Mouse (Mus musculus): ENCODE results near the gene Fgfr2.

Gene Fgfr2

DNA sequence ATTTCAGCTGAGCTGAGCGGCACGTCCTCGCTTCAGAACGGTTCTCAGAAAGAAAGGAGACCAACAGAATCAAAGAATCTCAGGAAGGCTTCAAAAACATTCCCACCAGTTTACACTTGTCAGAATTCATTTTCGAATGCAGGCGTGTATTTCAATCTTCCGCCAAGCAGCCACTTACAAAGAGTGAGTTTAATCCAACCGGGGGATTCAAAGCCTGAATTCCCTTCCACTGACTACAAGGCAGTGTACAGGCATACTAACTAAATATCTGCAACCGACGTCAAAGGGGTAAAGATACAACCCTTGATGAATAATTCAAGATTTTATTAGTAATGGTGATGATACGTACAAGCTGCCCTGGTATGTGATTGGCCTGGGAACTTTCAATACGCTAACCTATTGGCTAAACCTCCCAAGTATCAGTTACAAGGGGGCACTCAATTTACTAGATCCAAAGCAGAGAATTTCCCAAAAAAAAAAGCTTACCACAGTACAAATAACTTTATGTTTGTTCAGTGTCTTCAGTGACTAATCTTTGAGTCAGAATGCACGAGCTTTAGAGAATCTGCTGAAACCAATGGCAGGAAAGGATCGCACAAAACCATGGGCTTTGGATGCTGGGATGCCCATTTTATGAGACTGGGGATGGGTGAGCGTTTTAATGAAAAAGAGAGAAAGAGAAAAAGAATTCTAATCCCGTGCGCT lies 2860.5 kb downstream of the Fgfr2 start:
- no peak for DNase-seq (ENCODE audit: low read depth, low spot score)

DNA sequence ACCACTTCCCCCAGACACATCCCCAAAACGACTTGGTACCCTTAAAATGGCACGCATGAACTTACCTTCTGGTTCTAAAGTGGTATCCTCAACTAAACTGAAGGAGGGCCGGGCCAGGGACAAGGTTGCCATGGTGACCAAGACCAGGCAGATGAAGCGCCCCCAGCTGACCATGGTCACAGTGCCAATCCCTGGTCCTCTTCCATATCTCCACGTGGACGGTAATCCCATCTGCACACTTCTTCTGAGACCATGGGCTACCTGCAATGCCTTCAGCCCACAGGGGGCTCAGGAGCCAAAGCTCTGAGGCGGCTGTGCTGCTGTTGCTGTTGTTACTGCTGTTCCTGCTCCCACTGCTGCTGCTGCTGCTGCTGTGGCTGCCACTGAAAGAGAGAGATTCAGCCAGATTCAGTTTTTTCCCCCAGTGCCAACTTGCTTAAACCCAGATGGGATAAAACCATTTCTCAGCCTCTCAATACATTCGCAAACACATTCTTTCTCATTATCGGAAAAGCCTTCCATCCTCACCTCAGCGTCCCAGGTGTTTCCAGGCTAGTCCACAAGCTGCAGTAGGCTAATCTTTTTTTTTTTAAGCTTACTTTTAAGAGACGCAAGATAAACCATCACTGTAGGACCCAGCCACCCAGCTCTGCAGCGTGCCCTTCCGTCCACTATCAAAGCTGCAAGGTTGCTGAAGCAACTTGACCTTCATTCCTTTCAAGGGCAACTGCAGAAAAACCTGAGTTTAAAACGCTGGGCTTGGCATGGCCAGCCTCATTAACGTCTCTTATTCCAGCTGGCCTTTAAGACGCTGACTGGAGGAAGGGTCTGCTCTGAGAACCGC lies 2861.2 kb downstream of the Fgfr2 start:
- no peak for DNase-seq (ENCODE audit: low read depth, low spot score)

DNA sequence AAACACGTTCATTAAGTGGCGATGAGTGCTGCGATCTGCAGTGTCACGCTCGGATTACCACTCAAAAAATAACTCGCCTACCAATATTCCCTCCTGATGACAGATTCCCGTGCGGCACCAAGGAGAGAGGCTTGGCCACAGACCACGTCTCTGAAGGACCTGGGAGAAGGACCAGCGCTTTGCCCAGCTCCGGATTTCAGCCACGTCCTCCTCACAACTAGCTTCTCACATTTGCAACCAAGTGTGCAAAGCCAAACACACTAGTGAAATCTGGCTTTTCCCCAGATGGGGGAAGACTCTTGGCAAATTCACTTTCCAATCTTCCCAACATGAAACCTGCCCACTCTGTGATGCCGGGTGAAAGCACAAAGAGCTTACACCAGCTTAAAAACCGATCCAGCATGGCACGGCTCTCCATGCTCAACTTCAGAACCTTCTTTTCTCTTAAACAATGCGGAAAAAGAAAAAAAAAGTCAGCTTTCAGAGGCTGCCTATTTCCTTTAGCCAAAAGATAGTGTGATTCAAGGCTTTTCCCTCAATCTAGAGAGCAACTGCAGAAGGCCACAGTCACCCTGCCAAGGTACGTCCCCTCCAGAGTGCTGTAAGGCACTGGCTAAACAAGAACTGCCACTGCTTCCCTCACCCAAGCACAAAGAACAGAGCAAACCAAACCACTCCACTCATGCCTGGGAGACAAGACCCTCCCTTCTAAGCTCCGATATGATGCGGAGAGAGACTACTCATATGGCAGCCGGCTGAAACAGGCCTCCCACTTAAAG lies 2862.1 kb downstream of the Fgfr2 start:
- DNase-seq (ENCODE audit: low read depth, low spot score) = no peak

DNA sequence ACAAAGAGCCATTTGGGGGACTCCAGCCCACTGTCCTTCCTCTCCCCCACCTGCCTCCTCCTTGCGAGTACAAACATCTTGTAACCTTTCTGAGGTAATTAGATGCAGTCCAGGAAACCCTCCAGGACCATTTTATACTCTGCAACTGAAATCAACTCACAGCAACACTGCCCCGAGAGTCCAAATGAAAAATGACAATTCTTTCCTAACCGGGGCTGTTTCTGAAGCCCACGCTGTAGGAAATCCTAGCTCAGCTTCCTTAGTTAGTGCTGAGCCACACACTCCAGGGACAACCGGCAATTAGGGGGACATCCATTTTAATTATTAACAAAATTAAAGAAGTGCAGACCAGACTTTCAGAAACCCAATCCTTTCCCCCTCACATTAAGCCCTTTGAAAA lies 2863.1 kb downstream of the Fgfr2 start:
- DNase-seq (ENCODE audit: low read depth, low spot score) = no peak

DNA sequence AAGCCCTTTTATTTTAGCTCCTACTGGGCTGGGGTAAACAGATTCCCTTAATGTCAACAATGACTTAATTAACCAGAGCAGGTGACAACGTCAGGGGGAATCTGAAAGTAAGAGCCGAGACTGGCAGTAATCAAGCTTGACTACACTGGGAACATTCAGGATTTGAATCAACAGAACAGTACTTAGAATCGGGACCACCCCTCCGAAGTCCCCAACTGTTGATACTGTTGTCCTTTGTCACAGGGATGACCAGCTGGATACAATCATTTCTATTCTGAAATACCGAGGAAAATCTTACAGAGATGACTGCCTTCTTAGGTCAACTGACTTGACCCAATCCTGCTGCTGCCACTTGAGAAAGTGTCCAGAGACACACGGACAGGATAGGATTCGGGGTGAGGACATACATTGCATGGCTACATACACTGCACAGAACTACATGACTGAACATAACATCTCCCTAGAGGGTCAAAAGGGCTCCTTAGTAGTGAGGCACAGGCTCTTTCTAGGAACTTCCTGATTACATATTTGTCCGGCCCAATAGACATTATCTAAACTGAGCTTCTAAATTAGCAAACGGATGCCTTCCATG lies 2864.3 kb downstream of the Fgfr2 start:
- DNase-seq (ENCODE audit: low read depth, low spot score) = no peak

DNA sequence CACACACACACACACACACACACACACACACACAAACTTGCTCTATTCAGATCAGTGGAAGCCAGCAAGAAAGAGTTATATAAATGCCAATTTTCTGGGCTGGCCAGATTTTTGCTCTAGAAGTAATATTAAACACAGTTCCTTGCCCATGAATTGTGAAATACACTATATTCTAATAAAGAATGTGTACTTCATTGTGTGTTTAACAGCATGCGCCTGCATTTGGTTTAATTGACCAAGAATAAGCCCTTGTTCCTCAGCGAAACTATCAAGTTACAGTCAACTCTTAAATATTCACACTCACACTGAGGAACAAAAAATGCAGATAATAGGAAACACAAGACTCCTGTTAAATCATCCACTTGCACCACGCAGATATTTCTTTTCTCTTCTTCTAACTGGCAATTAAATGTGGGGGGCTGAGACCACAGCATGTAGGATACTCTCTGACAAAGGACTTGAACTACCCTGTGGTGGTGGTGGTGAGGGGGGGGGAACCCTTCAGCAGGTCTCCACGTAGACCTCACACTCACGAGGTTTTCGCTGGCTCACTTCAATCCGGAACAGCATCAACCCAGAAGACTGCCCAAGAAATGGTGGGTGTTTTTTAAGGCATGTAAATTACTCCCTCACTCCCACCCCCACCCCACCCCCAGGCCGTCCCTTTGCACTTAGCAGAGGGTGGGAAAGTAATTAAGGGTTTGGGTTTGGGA lies 2865.0 kb downstream of the Fgfr2 start:
- no peak for DNase-seq (ENCODE audit: low read depth, low spot score)

DNA sequence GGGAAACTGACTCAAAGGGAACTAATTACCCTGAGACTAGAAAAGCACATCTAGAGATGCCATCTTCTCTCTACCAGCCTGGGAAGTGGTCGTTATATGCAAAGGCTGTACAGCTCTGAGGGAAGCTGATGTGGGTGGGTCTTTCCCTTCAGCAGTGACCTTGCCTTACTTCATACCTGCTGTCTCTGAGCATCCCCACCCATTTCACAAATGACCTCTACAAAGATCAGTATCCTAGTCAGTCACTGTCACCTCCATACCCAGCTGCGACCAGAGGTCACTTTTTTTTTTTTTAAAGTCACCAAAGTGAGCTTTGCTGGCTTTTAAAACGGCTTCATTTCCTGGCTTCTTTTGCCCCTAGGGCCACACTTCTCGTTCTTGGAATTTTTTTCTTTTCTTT lies 2869.9 kb downstream of the Fgfr2 start:
- no peak for DNase-seq (ENCODE audit: low read depth, low spot score)

DNA sequence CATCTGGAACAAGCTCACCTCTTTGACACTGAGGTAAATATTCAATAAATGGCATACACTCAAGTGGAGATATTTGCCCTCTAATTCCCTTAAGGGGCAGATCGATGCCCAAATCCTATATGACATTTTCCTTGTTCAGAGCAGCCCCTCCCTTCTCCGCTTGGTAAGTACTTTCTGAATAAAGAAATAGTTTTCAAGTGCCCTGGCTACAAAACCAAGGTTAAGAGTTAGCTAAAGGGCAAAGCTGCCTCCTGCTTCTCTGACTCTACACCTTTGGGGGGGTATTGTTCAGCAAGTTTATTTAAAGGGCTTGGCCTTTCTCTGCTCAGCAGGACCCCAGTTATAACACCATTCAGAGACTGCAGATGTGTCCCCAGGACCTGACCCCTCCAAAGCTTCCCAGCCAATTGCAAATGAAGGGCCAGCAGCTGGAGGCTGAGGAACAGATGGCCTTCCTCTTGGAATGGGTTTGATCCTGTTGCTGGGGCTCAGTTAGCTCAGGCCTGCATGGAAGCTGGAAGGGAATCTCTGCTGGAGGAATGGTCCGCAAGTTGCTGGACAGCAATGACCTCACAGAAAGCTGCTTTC lies 2871.1 kb downstream of the Fgfr2 start:
- no peak for DNase-seq (ENCODE audit: low read depth, low spot score)

DNA sequence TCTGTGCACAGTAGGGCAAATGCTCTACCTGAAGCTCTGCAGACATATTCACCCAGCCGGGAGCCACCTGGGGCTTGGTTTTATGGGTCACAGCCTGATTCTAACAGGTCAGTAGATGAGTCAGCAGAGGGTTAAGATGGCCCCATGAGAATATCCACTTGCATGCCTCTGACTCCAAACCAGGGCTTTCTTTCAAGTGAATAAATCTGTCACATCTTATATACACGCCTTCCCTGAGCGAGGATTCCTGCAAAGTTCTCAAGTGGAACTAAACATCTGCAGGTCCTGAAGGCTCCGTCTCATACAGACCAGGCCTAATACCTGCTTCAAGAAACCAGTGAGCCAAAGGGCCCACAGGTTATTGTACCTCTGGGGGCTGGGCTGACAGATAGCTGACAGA lies 2872.2 kb downstream of the Fgfr2 start:
- no peak for DNase-seq (ENCODE audit: low read depth, low spot score)

DNA sequence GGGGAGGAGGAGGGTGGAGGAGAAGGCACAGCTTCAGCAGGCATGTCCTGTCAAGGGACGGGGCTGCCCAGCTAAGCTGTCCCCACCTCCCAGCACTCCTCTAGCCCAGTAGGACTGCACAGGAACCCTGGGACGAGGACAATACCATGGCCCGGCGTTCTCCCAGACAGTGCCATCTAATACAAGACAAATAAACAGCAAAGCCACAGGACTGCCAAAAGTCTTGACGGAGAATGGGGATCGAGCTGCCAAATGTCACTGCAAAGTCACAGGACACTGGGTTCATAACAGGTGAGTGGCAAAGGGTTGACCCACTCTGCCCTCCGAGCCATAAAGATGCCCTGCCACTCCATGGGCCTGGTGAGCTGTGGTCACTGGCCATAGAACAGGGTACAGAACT lies 2874.7 kb downstream of the Fgfr2 start:
- DNase-seq (ENCODE audit: low read depth, low spot score) = no peak

DNA sequence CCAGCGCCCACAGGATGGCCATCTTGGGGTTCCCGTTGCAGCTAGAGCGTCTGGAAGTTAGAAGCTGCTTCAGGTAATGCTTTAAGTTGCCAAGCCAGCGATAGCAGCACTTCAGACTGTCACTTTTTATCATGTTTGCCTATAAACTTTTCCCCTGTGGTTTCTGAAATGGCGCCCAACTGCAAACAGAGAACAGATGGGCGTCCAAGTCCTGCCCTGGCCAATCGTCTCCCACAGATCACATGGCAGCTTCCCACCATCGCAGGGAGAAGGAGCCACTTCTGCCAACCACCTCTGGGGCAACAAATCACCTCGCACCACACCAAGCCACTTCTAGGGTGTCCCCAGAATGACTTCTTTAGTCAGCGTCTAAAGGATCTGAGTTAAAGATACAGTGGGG lies 2875.3 kb downstream of the Fgfr2 start:
- DNase-seq (ENCODE audit: low read depth, low spot score) = no peak

DNA sequence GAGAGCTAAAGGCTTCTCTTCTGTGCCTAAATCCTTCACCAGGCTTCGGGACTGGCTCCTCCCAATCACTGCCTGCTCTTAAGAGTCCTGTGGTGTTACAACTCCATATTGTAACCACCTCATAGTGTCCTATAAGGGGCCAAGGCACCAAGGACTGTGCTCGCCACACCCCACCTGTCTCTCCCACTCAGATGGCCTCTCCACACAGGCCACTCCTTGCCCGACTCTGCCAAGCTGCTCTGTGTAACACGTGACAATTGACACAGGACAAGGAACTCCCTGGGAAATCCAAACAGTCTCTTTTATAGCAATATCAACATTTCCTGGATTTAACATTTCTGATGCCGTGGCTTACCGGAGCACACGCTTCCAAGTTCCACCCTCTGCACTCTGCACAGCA lies 2876.7 kb downstream of the Fgfr2 start:
- no peak for DNase-seq (ENCODE audit: low read depth, low spot score)

DNA sequence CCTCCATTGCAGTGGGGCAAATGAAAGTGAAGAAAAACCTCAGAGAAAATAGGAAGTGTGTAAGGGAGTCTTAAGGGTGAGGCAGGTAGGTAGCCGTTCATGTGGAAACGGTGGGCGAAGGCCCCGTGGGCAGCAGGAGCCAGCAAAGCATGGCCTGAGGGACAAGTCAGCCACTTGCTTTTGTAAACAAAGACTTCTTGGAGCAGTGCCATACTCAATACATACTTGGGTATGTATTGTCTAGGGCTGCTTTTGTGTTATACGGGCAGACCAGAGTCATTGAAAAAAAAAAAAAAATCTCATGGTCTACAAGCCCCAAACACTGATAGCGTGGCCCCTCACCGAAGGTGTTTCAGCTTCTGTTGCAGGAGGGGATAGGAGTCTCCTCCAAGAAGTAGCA lies 2878.6 kb downstream of the Fgfr2 start:
- no peak for DNase-seq (ENCODE audit: low read depth, low spot score)

DNA sequence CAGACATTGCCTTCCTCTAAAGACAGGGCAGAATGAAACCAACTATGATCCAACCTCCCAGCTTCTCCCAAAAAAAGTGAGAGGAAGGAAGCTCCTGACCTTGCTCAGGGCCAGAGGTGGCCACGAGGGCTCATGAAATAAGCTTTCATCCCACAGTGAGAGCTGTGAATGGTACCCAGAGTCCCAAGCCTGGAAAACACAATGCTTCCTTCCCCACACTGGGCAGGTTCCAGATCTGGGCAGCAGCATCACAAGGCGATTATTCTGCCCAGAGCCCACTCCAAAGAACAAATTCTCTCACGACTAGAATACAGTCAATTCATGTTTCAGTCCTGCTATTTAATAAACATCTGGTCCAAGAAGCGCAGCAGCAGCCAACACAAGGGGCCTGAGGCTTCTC lies 2879.3 kb downstream of the Fgfr2 start:
- no peak for DNase-seq (ENCODE audit: low read depth, low spot score)

DNA sequence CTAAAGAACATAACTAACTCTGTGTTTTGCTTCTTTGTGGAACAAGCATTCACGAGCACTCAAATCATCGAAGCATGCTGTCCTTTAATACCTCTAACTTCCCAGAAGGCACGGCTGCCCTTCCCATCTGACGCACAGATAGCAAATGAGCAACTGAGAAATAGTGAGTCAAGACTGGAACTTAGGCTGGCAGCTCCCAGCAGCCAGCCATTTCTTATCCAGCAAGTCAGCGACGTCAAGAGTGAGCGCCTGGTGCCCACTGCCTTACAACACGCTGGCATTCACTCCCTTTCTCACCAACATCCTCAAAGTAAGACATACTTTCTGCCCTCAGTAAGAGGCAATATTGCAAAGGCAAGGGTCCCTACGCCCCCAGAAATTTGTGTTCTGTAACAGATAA lies 2883.0 kb downstream of the Fgfr2 start:
- DNase-seq (ENCODE audit: low read depth, low spot score) = no peak

DNA sequence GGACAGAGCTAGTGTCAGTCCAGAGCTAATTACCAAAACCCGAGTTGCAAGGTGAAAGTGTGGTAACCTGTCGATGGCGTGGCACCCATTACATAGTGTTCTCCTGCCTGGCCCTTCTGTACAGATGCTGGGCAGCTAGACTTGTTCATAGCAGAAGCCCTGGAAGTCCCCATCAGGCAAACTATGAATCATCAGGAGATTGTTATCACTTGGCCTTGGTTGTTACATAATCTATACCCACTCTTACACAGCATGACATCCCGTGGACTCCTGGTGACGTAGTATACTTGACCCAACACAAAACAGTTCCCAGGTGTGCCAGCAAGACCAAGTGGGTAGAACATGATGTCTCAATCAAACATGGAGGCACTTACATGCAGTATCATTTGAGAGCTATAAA lies 2885.9 kb downstream of the Fgfr2 start:
- DNase-seq (ENCODE audit: low read depth, low spot score) = no peak

DNA sequence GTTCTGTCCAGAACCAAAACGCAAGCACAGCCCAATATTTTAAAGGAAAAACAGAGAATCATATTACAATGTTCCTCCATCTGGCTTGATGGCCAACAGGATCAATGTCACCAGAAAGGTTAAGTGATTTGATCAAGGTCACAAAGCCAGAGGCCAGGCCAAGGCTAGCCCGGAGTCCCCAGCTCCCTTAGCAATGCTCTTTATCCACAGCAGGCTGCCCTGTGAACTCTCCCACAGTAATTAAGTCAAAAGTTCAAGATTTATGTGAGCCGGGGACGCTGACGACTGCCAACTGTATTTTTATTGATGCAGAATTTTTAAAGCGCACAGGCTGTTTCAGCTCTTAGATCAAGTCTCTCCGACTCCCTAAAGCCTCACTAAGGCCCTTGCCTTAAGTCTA lies 2889.4 kb downstream of the Fgfr2 start:
- DNase-seq (ENCODE audit: low read depth, low spot score) = no peak

DNA sequence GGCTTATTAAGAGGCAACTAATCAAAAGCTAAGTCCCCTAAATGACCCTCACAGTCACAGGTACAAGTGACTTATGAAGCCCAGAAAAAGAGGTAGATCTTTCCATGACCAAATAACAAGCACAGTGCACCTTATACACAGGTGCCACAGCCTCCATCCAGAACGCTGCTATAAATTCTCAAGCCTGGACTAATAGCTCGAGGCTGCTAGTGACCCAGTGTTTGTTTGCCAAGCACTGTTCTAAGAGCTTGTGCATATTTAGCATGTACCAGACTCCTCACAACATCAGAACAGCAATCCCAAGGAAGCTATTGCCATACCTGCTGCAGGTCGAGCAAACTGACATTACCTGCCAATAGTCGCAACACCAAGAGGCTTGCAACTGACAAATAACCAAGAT lies 2893.1 kb downstream of the Fgfr2 start:
- no peak for DNase-seq (ENCODE audit: low read depth, low spot score)

DNA sequence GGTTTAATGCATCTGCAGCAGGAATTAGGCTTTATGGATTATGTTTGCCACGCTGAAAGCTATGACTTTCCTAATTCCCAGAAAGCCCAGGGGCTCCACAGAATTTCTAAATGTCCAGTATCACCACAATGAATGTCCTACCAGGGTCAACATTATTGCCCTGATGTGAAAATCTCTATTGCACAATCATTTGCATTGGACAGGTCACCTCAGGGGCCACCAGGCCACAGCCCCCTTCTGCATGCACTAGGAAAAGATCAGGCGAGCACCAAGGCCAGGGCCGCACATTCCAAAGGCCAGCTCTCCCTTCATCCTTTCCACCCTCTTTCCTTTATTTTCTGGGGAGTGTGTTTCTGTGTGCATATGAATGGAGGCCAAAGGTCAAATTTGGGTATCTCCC lies 2897.9 kb downstream of the Fgfr2 start:
- DNase-seq (ENCODE audit: low read depth, low spot score) = no peak

DNA sequence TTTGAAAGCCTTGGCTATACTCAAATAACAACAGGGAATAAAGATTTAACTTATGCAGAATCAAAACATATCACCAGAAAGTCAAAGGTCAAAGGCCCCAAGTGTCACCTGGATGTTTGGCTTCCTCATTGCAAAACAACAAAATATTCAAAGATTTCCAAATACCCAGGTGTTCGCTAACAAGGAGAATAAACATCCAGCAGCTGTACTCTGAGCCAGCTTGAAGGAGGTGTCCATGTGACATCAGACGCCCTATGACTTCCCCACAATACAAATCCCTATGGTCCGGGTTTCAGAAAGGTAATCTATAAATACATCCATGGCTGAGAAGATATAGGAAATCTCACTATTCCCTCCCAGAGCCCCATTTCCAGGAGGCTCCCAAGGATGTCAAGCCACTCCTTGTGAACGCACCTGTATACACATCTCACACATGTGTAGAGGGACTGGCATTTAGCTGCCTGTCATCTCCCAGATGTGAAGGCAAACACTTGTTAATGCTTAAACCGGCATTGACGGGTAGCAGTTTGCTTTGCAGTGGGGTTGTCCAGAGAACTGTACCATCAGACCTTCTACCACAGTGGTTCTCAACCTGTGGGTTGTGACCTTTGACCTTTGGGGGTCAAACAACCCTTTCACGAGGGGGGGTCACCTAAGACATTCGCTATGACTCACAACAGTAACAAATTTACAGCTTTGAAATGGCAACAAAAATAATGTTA lies 2900.4 kb downstream of the Fgfr2 start:
- no peak for DNase-seq (ENCODE audit: low read depth, low spot score)
